Mouse (Mus musculus) E14TG2a.4 (cell line): ENCODE measurements around the gene Cdh15.

Experiments used
- CTCF ChIP-seq: conservative IDR thresholded peaks from 2 replicates; pipeline ENCODE4 v1.5.1; 2014; ENCODE audit warnings: low read length
- POU5F1 ChIP-seq: IDR thresholded peaks from 2 replicates; pipeline ENCODE4 v1.6.1; 2014; ENCODE audit warnings: low read length, borderline replicate concordance

DNA sequence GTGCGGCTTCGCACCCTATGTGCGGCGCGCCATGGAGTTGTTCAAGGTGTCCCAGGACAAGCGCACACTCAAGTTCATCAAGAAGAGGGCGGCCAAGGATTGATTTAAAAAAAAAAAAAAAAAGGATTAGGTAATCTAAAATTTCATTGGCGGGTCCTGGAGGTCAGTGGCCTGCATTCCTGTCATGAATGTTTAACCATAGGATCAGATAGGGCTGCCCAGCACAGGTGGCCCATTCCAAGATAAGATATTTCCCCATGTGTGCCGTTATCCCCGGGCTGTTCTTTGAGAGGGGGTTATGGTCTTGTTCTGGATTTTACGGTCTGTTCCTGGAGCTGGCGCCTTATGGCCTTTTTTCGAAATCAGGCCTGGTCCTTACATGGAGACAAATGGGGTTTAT is 11.1 kb upstream of the Cdh15 start:
- TF ChIP-seq CTCF (no peak), POU5F1 (no peak)
